8 mouse cellular contexts compared by ENCODE assay signal in the genomic region with DNA sequence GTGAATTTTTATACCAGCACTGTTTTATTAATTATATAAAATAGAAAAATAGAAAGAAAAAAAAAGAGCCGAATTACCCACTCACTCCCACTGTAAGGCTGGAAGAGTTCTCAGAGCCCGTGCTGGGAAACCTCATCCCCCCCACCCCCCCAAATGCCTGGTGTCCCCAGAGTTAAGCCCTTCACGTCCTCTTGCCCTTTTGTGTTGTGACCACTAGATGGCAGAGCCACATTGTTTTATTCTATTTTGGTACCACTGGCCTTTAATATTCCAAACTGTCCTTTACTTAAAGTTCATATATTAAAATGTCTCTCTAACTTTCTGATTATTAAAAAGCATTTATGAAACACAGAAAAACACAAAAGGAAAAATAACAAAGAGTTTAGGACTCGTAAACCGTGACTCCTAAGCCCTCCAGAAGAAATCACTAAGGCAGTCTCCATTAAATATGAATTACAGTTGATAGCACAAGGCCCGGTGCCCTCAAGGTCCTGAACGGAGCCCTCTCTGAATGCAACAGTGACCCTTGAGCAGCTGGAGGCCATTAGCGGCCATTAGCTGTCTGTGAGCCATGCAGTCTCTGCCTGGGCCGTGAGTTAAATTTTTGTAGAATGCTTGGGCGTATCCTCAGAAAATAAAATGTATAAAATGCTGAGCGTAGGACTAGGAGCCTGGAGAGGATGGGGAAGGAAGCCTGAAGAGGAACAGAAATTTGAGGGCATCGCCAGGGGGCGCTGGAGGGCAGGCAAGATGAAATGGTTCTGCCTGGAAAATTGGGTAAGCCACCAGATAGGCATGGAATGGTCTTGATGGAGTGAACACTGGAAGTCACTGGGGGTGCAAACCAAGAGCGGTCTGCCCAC. TPM values are rescaled to one million over a fixed set of nuclear protein-coding genes. Genes with fewer than 3 reads are reported as not detected.
DNase-seq lines count a peak whose midpoint lies in the region; ATAC-seq lines count a peak whose summit lies in the region.

No protein-coding gene starts in this region.

- 37% methylated on average over 14 of the region's 14 CpGs for WGBS in hindbrain, embryonic 14.5 days

- no peak overlapping the region for H3K27ac ChIP-seq in hindbrain, embryonic 14.5 days

- no peaks in the 10 kb centered on the region for H3K27me3 ChIP-seq in hindbrain, embryonic 14.5 days (ENCODE audit: control insufficient read depth, insufficient read depth, low read length)

- H3K4me2 ChIP-seq in hindbrain, embryonic 14.5 days (replicated peaks), result no peak overlapping the region

- peak; percentile 95 for DNase-seq in NIH3T3 (ENCODE audit: low read depth)
- DNase-seq in cerebellum, adult 8-10 months, result peak; percentile 77
- DNase-seq in forelimb bud, embryonic 11.5 days (ENCODE audit: low read depth, low spot score), result peak; percentile 84
- peak; percentile 87 for DNase-seq in hindbrain, embryonic 14.5 days (ENCODE audit: low spot score)
- peak; percentile 88 to 99 for DNase-seq in layer of hippocampus, postnatal 25 days (ENCODE audit: extremely low spot score in 1 of 2, low spot score in 1 of 2)
- peak; percentile 78 for DNase-seq in lung, postnatal 25 days (ENCODE audit: low spot score)
- peak; percentile 55 for DNase-seq in retina, postnatal 7 days (ENCODE audit: low read depth, low spot score)
- peak; percentile 85 for DNase-seq in thymus, postnatal 4 days

- peaks cover 13% of the 10 kb centered on the region; the same call in 1 of the 2 replicates for H3K4me1 ChIP-seq in hindbrain, embryonic 14.5 days (replicated peaks; ENCODE audit: control insufficient read depth, insufficient read depth, low read length)

- no peak overlapping the region for H3K4me3 ChIP-seq in hindbrain, embryonic 14.5 days (replicated peaks; ENCODE audit: low read length)

- peak; percentile 37; the same call in 1 of the 2 replicates for ATAC-seq in hindbrain, embryonic 14.5 days (ENCODE audit: low FRiP score)

- H3K9ac ChIP-seq in hindbrain, embryonic 14.5 days, result no peak overlapping the region

- H3K36me3 ChIP-seq in hindbrain, embryonic 14.5 days (replicated peaks; ENCODE audit: control insufficient read depth, insufficient read depth), result no peaks in the 10 kb centered on the region

- H3K9me3 ChIP-seq in hindbrain, embryonic 14.5 days (ENCODE audit: control insufficient read depth, low read length), result no peaks in the 10 kb centered on the region

RNA-seq across cellular contexts. Expression of a gene that starts 25.8 kb away (rescaled TPM):
- 18.4 and 18.5 TPM in 2 replicates for polyA plus RNA-seq in hindbrain, embryonic 14.5 days (2014; fragmentation: Nextera tagmentation; extraction: Ambion mirVana)
- 1 to 10 TPM; 2.0 to 2.5 TPM for total RNA-seq in layer of hippocampus, postnatal 25 days (2021)

RNA-seq across cellular contexts. Expression of a gene that starts 32.9 kb away (rescaled TPM):
- polyA plus RNA-seq in hindbrain, embryonic 14.5 days (2014; fragmentation: Nextera tagmentation; extraction: Ambion mirVana), result 0.17 and 0.24 TPM in 2 replicates
- under 1 TPM; 0.07 to 0.09 TPM for total RNA-seq in layer of hippocampus, postnatal 25 days (2021)

RNA-seq across cellular contexts. Expression of a gene that starts 38.7 kb away (rescaled TPM):
- 0.08 and 0.21 TPM in 2 replicates for polyA plus RNA-seq in hindbrain, embryonic 14.5 days (2014; fragmentation: Nextera tagmentation; extraction: Ambion mirVana)
- under 1 TPM; 0.32 to 0.47 TPM for total RNA-seq in layer of hippocampus, postnatal 25 days (2021)
